In genomic region chr5:120269416-120269860, GRCm38 (mm10) we compare ENCODE assay signal across 9 mouse cellular contexts.
DNase-seq lines count a peak whose midpoint lies in the region; ATAC-seq lines count a peak whose summit lies in the region.
"Had no signal": no experiment of that assay in that cellular context is flagged by ENCODE, and none has a peak within 500 bp of the region (broad histone marks: within the 10 kb centered on the region; RNA-seq: fewer than 3 reads in every experiment).

No protein-coding gene starts in this region.

- no peak overlapping the region for H3K27ac ChIP-seq in heart, embryonic 16.5 days (ENCODE audit: low read length)
- peak overlapping the region; percentile 50 for H3K27ac ChIP-seq in forebrain, embryonic 11.5 days (ENCODE audit: low read depth, low read length)
- H3K27ac ChIP-seq in limb, embryonic 15.5 days, result no peak overlapping the region

- peaks cover 26% of the 10 kb centered on the region for H3K27me3 ChIP-seq in heart, embryonic 16.5 days (ENCODE audit: control insufficient read depth, insufficient read depth, low read length)
- H3K27me3 ChIP-seq in forebrain, embryonic 11.5 days (ENCODE audit: control insufficient read depth, insufficient read depth, low read length), result no peaks in the 10 kb centered on the region
- peaks cover 55% of the 10 kb centered on the region for H3K27me3 ChIP-seq in limb, embryonic 15.5 days

- no peak for DNase-seq in heart, adult 8-10 months (ENCODE audit: low spot score)
- peak; percentile 32 for DNase-seq in ZHBTc4 (ENCODE audit: low read depth, low spot score)
- DNase-seq in forebrain, embryonic 11.5 days (ENCODE audit: low spot score), result peak; percentile 60
- no peak for DNase-seq in frontal cortex, postnatal 25 days (ENCODE audit: low spot score in 2 of 2)
- no peak for DNase-seq in thymus, postnatal 14 days
- DNase-seq in ovary, postnatal 14 days (ENCODE audit: low spot score), result no peak
- DNase-seq: kidney, adult 11 months had no signal

- H3K9ac ChIP-seq in heart, embryonic 16.5 days (ENCODE audit: low read length), result no peak overlapping the region
- peak overlapping the region; percentile 18; the same call in 1 of the 2 replicates for H3K9ac ChIP-seq in forebrain, embryonic 11.5 days (ENCODE audit: low read length)
- no peak overlapping the region for H3K9ac ChIP-seq in limb, embryonic 15.5 days

- peak overlapping the region; percentile 20; the same call in 1 of the 2 replicates for H3K4me2 ChIP-seq in heart, embryonic 16.5 days (ENCODE audit: low read depth, low read length)
- peak overlapping the region; percentile 34; the same call in 1 of the 2 replicates for H3K4me2 ChIP-seq in forebrain, embryonic 11.5 days (ENCODE audit: low read depth, low read length, severe bottlenecking)
- H3K4me2 ChIP-seq in limb, embryonic 15.5 days, result peak overlapping the region; percentile 10; the same call in 1 of the 2 replicates

- peaks cover 6% of the 10 kb centered on the region for H3K9me3 ChIP-seq in heart, embryonic 16.5 days (replicated peaks; ENCODE audit: control insufficient read depth, low read length)
- H3K9me3 ChIP-seq in forebrain, embryonic 11.5 days (ENCODE audit: control insufficient read depth, low read length), result no peaks in the 10 kb centered on the region
- no peaks in the 10 kb centered on the region for H3K9me3 ChIP-seq in limb, embryonic 15.5 days

- no peak for ATAC-seq in heart, embryonic 16.5 days (replicated peaks; ENCODE audit: extremely low read depth, insufficient read depth, low FRiP score)
- ATAC-seq in forebrain, embryonic 11.5 days (replicated peaks; ENCODE audit: low FRiP score), result no peak
- ATAC-seq in limb, embryonic 15.5 days (ENCODE audit: insufficient number of reproducible peaks, low FRiP score, low TSS enrichment, low read depth), result no peak

- no peaks in the 10 kb centered on the region for H3K36me3 ChIP-seq in heart, embryonic 16.5 days (ENCODE audit: control insufficient read depth, insufficient read depth)
- H3K36me3 ChIP-seq in forebrain, embryonic 11.5 days (ENCODE audit: control insufficient read depth, insufficient read depth, low read length), result no peaks in the 10 kb centered on the region
- no peaks in the 10 kb centered on the region for H3K36me3 ChIP-seq in limb, embryonic 15.5 days

- H3K4me1 ChIP-seq in heart, embryonic 16.5 days (ENCODE audit: control insufficient read depth, insufficient read depth, low read length), result no peaks in the 10 kb centered on the region
- peaks cover 8% of the 10 kb centered on the region; the same call in 1 of the 2 replicates for H3K4me1 ChIP-seq in forebrain, embryonic 11.5 days (replicated peaks; ENCODE audit: control insufficient read depth, insufficient read depth, low read length)
- peaks cover 8% of the 10 kb centered on the region; the same call in 1 of the 2 replicates for H3K4me1 ChIP-seq in limb, embryonic 15.5 days

- H3K4me3 ChIP-seq in heart, embryonic 16.5 days (ENCODE audit: low read length), result no peak overlapping the region
- no peak overlapping the region for H3K4me3 ChIP-seq in forebrain, embryonic 11.5 days (ENCODE audit: low read depth, low read length)
- H3K4me3 ChIP-seq in limb, embryonic 15.5 days, result no peak overlapping the region

- WGBS in heart, embryonic 16.5 days, result 4% methylated on average over 22 of the region's 22 CpGs
- 22% methylated on average over 22 of the region's 22 CpGs for WGBS in forebrain, embryonic 11.5 days
- 12% methylated on average over 22 of the region's 22 CpGs for WGBS in limb, embryonic 15.5 days

Comparison
In these comparisons a context has a peak if more than half of its experiments do, and no peak if none do; other contexts are left out.
1. DNase-seq: peak in ZHBTc4 (single experiment) and forebrain, embryonic 11.5 days (single experiment); none in heart, adult 8-10 months (single experiment), frontal cortex, postnatal 25 days (0 of 2), thymus, postnatal 14 days (single experiment) and ovary, postnatal 14 days (single experiment).
2. Peak in every context shown above with its lines, with median percentiles within 50 percentile points of each other: H3K4me2 ChIP-seq.